Mouse (Mus musculus) liver, postnatal 0 days (tissue): ENCODE data around the gene Tmeff2.

Experiments used
- CTCF ChIP-seq: sonication (generic); IDR thresholded peaks from 2 replicates; pipeline ENCODE4 v1.5.1; 2016; ENCODE audit warnings: antibody characterized with exemption, low read depth
- EP300 ChIP-seq: IDR thresholded peaks from 2 replicates; pipeline ENCODE4 v1.6.1; 2016; ENCODE audit warnings: antibody characterized with exemption, low read depth, mild to moderate bottlenecking

DNA sequence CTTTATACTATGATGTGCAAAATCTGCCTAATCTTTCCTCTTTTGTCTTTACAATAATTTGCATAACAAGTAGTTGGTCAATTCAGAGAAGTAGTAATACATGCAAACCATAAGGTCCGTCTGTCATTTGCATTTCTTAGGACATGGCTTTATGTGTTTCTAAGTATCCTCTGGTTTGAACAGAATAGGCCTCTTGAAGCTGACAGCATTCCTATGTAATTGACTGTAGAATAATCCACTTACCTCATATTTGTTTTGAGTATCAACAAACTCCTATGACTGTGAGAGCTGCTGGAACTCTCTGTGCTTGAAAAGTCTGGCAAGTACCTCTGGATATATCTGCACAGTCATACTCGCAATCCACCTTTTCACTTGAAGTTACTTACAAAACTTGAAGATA, 194.3 kb downstream of the Tmeff2 start:
- no peak for TF ChIP-seq CTCF
- TF ChIP-seq EP300: no peak
